Mouse (Mus musculus): ENCODE data around the gene Mlh3. TPM values are rescaled to one million over a fixed set of nuclear protein-coding genes. Genes with fewer than 3 reads are reported as not detected.

Gene Mlh3
- total and polyA plus RNA-seq, 3 experiments, result 8.5 to 8.6 TPM; not detected in 1

- Histone ChIP-seq H3K36me3 (ENCODE audit: control insufficient read depth in 1 of 2, insufficient read depth in 2 of 2, low read length in 2 of 2) (no peaks in the 10 kb centered on the region), H3K9ac (ENCODE audit: control insufficient read depth, low read depth, low read length, poor library complexity, severe bottlenecking) (no peak overlapping the region), H3K4me3 (ENCODE audit: control insufficient read depth in 1 of 2, insufficient read depth in 1 of 2, low read depth in 2 of 2, low read length in 2 of 2) (no peak overlapping the region), H3K27me3 (ENCODE audit: control insufficient read depth in 1 of 2, insufficient read depth in 2 of 2, low read length in 2 of 2) (peaks cover 3 to 4% of the 10 kb centered on the region in 2 experiments; a peak in 3 of 4 replicates), H3K27ac (ENCODE audit: control insufficient read depth, low read depth, low read length) (no peak overlapping the region), H3K9me3 (replicated peaks; ENCODE audit: insufficient read depth, low read length) (no peaks in the 10 kb centered on the region), H3K79me2 (ENCODE audit: control insufficient read depth, insufficient read depth, low read length, poor library complexity) (no peaks in the 10 kb centered on the region), H3K4me1 (ENCODE audit: control insufficient read depth in 1 of 2, insufficient read depth in 2 of 2, low read length in 2 of 2) (peaks cover 0 to 3% of the 10 kb centered on the region in 2 experiments; a peak in 1 of 4 replicates)
- TF ChIP-seq CHD2 (IDR thresholded peaks at IDR 0.05; ENCODE audit: low read length) (no peak), POLR2AphosphoS2 (IDR thresholded peaks at IDR 0.05; ENCODE audit: low read length) (no peak), POLR2A (IDR thresholded peaks at IDR 0.05; ENCODE audit: control insufficient read depth in 1 of 2, insufficient read depth in 1 of 2, low read depth in 1 of 2, low read length in 2 of 2, poor library complexity in 1 of 2) (no peak), ZKSCAN1 (IDR thresholded peaks at IDR 0.05; ENCODE audit: low read depth, low read length) (no peak)
- DNase-seq (ENCODE audit: low read depth, low spot score), result no peak
Measured at GRCm38 (mm10) chr12:85202191-85202590, 68.2 kb downstream of the Mlh3 start.

DNA sequence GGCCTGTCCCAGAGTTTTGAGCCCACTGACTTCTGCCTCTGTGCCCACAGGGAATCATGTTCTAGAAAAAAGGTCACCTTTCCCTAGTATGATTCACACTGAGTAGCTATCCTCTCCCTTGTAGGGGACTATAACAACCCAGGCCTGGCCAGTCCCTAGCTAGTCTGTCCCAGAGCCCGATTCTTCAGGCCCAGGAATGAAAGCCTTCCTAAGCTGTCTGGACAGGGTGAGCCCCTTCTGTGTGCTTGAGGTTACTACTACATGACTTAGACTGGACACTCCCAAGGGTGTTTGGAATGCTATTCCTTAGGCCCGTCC, 68.6 kb downstream of the Mlh3 start:
- Histone ChIP-seq H3K9me3 (replicated peaks; ENCODE audit: insufficient read depth, low read length) (no peaks in the 10 kb centered on the region), H3K9ac (ENCODE audit: control insufficient read depth, low read depth, low read length, poor library complexity, severe bottlenecking) (no peak overlapping the region), H3K4me1 (ENCODE audit: control insufficient read depth in 1 of 2, insufficient read depth in 2 of 2, low read length in 2 of 2) (peaks cover 0 to 3% of the 10 kb centered on the region in 2 experiments; a peak in 1 of 4 replicates), H3K4me3 (ENCODE audit: control insufficient read depth in 1 of 2, insufficient read depth in 1 of 2, low read depth in 2 of 2, low read length in 2 of 2) (no peak overlapping the region), H3K27me3 (ENCODE audit: control insufficient read depth in 1 of 2, insufficient read depth in 2 of 2, low read length in 2 of 2) (peaks cover 4% of the 10 kb centered on the region in 2 experiments; a peak in 3 of 4 replicates), H3K27ac (ENCODE audit: control insufficient read depth, low read depth, low read length) (no peak overlapping the region), H3K36me3 (ENCODE audit: control insufficient read depth in 1 of 2, insufficient read depth in 2 of 2, low read length in 2 of 2) (no peaks in the 10 kb centered on the region), H3K79me2 (ENCODE audit: control insufficient read depth, insufficient read depth, low read length, poor library complexity) (no peaks in the 10 kb centered on the region)
- TF ChIP-seq ETS1 (IDR thresholded peaks at IDR 0.05; ENCODE audit: low read depth, low read length), result no peak
- TF ChIP-seq USF2 (IDR thresholded peaks at IDR 0.05; ENCODE audit: borderline replicate concordance in 1 of 2, insufficient read depth in 1 of 2, low read depth in 1 of 2, low read length in 2 of 2), result no peak
- TF ChIP-seq MYC (IDR thresholded peaks at IDR 0.05; ENCODE audit: low read depth, low read length), result no peak
- TF ChIP-seq USF1 (IDR thresholded peaks at IDR 0.05; ENCODE audit: low read depth, low read length), result no peak
- TF ChIP-seq E2F4 (IDR thresholded peaks at IDR 0.05; ENCODE audit: borderline replicate concordance, low read depth, low read length), result no peak
- no peak for TF ChIP-seq RCOR1 (IDR thresholded peaks at IDR 0.05; ENCODE audit: low read depth, low read length)
- no peak for TF ChIP-seq NELFE (IDR thresholded peaks at IDR 0.05; ENCODE audit: low read depth, low read length)
- TF ChIP-seq SMC3 (IDR thresholded peaks at IDR 0.05; ENCODE audit: low read depth, low read length), result no peak
- no peak for TF ChIP-seq TAL1 (IDR thresholded peaks at IDR 0.05; ENCODE audit: low read length)
- no peak for TF ChIP-seq MAX (IDR thresholded peaks at IDR 0.05; ENCODE audit: low read length)
- no peak for TF ChIP-seq ELF1 (IDR thresholded peaks at IDR 0.05; ENCODE audit: low read depth, low read length)
- TF ChIP-seq POLR2A (IDR thresholded peaks at IDR 0.05; ENCODE audit: control insufficient read depth in 1 of 2, insufficient read depth in 1 of 2, low read depth in 1 of 2, low read length in 2 of 2, poor library complexity in 1 of 2), result no peak
- TF ChIP-seq UBTF (IDR thresholded peaks at IDR 0.05; ENCODE audit: borderline replicate concordance, insufficient read depth, low read depth, low read length), result no peak
- TF ChIP-seq CTCF (IDR thresholded peaks at IDR 0.05 in 2 of 3, conservative IDR thresholded peaks at IDR 0.05 in 1 of 3; ENCODE audit: control insufficient read depth in 1 of 3, insufficient read depth in 1 of 3, low read depth in 2 of 3, low read length in 3 of 3, poor library complexity in 1 of 3, severe bottlenecking in 1 of 3), result no peak
- TF ChIP-seq TCF12 (IDR thresholded peaks at IDR 0.05; ENCODE audit: low read depth, low read length), result no peak
- no peak for TF ChIP-seq KAT2A (conservative IDR thresholded peaks at IDR 0.05; ENCODE audit: low read depth, low read length)
- TF ChIP-seq GABPA (IDR thresholded peaks at IDR 0.05; ENCODE audit: low read depth, low read length), result no peak
- no peak for TF ChIP-seq ZNF384 (IDR thresholded peaks at IDR 0.05; ENCODE audit: low read depth, low read length)
- TF ChIP-seq BHLHE40 (IDR thresholded peaks at IDR 0.05; ENCODE audit: borderline replicate concordance, low read depth, low read length), result no peak
- no peak for DNase-seq (ENCODE audit: low read depth, low spot score)
